Mouse (Mus musculus) brain, embryonic 14.5 days (tissue): ENCODE measurements at regions not wholly inside any gene's neighbourhood (a gene's known extent, or its start where the extent isn't known, plus 50 kb on each side); places are given as distances from the start of the nearest gene placed in this dataset.

Experiments
- DNase-seq: peaks from one replicate; pipeline ENCODE4 v3.0.0-alpha.2; 2011; ENCODE audit warnings: low read depth
- CTCF ChIP-seq: fragments of 200-500 bp; IDR thresholded peaks from 2 replicates; pipeline ENCODE4 v1.5.1; 2012; ENCODE audit warnings: inconsistent platforms, mild to moderate bottlenecking, moderate library complexity, borderline replicate concordance; ENCODE audit not compliant: insufficient read depth, insufficient read length; ENCODE audit errors: extremely low read depth
- POLR2A ChIP-seq: fragments of 200-500 bp; IDR thresholded peaks from 2 replicates; pipeline ENCODE4 v1.6.1; 2012; ENCODE audit warnings: mild to moderate bottlenecking, inconsistent platforms, borderline replicate concordance; ENCODE audit not compliant: poor library complexity, insufficient read depth, insufficient read length, severe bottlenecking; ENCODE audit errors: extremely low read depth

DNA sequence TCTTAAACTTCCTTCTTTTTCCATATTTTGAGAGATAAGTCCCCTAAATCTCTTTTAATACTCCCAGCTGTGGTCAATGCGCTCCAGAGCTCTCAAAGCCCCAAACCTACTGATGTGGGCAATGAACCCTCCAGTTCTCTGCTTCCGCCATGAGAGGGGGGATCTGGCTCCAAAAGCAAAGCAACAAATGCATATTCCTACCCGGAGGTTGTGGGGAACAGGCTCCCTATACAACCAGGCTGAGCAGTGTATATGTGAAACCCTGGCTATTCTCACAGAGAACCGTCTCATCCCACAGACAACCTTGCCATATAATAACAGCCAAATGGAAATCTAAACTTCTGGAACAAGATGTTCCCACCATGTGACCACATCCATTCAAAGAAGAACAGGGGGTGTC is 330.4 kb downstream of the Tns1 start:
- no peak for TF ChIP-seq POLR2A
- TF ChIP-seq CTCF, result no peak
- no peak for DNase-seq

DNA sequence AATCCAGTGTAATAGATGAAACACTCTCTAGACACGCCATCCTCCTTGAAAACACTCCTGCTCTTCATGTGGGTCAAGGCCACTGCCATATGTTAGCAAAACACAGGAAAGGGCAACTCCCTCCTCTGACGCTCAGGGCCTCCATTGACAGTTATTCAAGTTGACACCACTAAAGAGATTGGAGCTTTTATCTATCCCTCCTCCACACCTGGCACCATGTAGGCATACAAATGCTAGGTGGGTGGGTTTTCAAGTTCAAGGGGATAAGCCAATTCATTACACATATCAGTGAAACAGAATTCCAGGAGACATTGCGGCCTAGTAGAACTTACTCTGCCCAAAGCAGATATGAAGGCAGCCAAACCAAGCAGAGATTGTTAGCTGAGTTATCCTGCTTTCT is 331.0 kb downstream of the Tns1 start:
- no peak for DNase-seq
- TF ChIP-seq CTCF, result no peak
- TF ChIP-seq POLR2A, result no peak

DNA sequence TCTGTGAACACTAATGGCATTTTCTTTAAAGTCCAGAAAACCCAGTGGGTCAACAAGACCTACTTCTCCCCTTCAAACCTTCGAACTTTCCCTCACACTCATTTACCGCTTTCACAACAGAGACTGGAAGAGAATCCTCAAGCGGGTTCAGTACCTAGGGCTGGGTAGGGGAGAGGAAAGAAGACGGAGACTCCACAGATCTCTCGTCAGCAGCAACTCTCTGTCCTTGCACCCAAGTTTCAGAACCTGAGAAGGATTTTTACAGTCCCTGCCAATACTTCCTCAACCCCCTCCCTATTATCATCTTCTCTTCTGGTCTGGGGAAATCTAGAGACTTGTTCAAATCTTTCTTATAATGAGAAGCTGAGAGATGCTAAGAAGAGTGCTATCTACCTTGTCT is 331.9 kb downstream of the Tns1 start:
- no peak for TF ChIP-seq CTCF
- no peak for TF ChIP-seq POLR2A
- DNase-seq, result no peak

DNA sequence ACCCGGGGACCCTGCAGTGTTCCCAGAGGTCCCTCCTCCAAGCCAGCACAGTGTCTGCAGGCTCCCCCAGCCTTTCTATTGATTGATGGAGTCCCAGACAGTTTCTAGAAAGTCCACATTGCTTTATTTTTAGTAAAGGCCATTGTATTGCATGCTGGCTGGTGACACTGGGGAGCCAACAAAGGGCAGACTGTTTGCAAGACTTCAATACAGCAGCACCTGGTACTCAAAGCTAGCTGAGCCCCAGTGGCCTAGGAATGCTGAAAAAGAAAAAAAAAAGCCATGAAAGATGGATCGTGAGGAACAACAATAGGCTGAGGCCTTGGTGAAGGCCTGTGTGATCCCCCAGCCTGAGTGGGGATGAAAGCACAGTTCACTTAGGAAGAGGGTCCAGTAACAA is 336.6 kb downstream of the Tns1 start:
- peak; percentile 55 for DNase-seq
- TF ChIP-seq POLR2A, result no peak

DNA sequence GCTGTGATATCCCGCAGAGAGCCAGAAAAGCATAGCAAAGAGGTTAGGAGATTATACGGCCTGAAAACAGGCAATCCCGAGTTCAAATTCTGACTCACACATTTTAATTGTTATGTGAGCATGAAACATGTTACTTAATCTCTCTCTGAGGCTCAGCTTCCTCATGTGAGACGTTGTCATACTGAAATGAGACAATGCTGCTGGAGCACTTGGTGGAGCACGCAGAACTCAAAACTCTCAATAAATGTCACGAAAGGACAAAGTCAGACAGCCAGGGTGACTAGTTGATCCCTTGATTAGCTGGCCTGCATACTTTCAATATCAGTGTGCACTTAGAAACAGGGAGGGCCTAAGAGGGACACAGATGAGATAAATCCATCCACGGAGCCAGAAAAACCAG is 337.0 kb downstream of the Tns1 start:
- TF ChIP-seq POLR2A (no peak), CTCF (no peak)

DNA sequence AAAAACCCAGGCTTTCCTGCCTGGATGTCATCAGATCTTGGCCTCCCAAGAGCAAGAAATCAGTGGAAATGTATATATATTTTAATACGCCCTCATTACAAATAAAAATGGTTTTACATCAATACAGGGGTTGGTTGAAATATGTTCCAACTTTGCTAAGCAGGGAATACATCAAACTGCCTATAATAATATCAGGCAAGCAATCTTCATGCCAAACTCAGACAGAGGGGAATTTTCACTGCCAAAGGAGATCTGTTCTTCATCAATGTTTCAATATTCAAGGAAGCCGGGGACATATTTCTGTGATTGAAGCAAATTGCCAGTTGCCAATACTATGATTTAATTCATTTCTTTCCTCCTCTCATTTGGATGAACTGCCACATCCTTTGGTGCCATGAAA is 340.9 kb downstream of the Tns1 start:
- no peak for DNase-seq
- TF ChIP-seq POLR2A (no peak), CTCF (no peak)

More for the DNA sequence above, 337.0 kb downstream of the Tns1 start:
- no peak for DNase-seq

DNA sequence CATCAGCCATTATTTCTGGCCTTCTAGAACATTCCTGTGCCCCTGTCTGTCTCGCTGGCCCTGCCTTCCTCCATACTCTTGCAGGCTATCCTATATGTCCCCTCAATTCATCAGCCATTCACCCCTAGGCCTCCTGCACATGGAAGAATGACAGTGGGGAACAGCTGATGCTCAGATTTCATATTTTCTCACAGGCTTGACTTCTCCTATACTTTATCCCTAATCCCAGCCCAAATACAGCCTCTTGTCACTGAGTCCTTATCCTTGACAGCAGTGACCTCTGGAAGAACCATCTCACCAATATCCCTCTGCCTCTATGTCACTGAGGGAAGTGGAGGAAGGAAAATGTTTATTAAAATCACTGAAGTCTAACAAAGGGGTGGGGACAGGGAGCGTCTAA is 341.4 kb downstream of the Tns1 start:
- no peak for DNase-seq

DNA sequence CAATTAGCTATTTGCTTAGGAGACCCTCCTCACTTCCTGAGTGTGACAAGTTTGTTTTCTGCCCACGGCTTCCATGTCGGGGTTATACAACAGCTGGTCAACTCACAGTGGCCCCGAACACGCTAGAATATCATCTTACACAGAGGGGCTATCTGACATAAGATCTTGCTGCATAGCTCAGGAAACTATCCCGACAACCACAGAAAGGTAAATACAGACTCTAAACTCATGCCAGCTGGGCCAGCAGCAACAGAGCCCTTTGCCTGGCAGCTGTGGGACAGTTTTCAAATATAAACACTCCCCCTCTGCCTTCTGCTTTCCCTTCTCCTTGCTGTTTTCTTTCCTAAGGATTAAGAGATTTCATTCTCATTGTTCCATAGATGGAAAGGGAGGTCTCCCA is 352.5 kb downstream of the Tns1 start:
- TF ChIP-seq CTCF (no peak), POLR2A (no peak)
- no peak for DNase-seq

More for the DNA sequence above, 341.4 kb downstream of the Tns1 start:
- no peak for TF ChIP-seq CTCF
- TF ChIP-seq POLR2A, result no peak

DNA sequence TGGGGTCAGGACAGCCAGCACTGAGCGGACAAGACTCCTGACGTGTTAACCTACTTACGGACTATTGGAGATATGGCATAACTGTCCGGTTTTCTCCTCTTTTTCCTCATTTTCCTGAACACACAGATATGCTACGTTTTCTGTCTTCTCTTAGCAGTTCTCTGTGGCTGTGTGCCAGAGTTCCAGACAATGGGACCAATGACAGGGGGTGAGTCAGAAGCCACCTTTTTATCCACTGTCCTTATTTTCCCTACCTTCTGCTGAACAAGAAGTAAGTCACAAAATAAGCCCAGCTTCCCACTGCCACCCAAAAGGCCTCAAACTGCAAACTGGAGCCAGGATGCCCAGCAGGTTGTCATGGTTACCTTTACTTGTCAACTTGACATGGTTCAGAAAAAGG is 353.6 kb downstream of the Tns1 start:
- DNase-seq, result peak; percentile 39
- no peak for TF ChIP-seq CTCF
- no peak for TF ChIP-seq POLR2A

DNA sequence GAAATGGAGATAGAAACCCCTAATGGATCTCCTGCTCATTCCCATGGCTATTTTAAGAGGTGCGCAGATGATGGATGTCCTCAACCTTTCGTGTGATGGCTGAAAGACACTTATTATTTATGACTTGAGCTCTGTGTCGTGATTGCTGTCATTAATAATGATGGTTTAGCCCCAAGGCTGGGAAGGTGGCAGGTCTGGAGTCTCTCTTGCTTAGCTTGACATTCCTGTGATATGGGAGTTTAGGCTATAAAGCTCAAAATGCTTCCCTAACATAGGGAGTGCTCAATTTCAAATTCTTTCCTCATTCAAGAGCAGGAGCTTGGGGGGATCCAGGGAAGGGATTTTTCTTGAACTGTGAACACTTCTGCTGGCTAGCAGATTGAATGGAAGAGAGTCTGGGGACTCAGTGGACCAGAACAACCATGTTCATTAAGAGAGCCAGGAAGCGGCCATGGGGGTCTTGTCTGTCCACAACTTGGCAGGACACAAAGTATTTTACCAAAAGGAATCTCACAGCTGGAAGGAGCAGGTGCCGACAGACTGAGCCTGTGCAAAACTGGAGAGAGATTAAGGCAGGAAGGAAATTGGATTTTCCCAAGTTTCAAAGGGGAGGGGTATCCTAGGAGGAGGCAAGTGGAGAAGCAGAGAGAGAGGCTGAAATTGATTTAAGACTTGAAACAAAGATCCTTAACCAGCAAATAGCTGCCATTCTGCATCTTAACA is 359.5 kb downstream of the Tns1 start:
- DNase-seq, result peak; percentile 29

DNA sequence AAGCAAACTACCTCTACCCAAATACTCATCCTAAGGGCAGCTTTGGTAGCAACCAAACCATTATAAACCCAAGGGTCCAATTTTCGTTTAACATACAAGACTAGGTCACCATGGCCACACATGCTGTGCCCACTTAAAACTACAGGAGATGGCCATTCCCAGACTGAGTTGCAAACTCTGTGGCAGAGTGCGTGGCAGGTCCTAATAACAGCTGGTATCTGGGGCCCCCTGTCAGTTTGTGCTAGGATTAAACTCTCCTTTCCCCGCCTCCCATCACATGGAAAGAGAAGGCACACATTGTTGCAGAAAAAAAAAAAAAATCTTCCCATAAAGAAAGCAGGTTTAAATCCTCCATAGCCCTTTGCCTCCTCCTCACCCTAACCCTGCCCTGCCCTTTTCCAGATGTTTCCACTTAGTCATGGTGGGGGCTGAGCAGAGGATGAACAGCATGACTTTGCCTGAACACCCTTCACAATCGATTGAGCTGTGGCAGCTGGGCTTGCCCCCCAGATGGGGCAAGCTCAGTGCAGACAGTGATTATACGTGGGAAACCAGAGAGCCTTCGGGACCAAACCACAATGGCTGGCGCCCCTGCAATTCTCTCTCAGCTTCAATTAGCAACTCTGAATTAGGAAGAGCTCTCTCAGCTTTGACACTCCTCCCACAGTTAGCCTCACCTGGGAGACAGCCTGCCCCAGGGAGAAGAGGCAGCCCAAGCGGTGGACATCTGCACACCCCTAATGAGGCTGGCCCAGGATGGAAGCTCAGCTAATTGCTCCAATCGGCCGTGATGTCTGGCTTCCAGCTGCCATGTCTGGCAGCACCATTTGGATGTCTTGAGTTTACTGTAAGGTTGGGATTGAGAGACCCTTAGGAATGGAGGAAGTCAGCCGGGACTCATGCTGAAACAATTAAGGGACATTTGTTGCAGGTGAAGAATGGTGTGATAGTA is 365.9 kb downstream of the Tns1 start:
- no peak for TF ChIP-seq CTCF
- no peak for TF ChIP-seq POLR2A
- DNase-seq, result peak; percentile 79

More for the DNA sequence above, 359.5 kb downstream of the Tns1 start:
- no peak for TF ChIP-seq POLR2A
- no peak for TF ChIP-seq CTCF

DNA sequence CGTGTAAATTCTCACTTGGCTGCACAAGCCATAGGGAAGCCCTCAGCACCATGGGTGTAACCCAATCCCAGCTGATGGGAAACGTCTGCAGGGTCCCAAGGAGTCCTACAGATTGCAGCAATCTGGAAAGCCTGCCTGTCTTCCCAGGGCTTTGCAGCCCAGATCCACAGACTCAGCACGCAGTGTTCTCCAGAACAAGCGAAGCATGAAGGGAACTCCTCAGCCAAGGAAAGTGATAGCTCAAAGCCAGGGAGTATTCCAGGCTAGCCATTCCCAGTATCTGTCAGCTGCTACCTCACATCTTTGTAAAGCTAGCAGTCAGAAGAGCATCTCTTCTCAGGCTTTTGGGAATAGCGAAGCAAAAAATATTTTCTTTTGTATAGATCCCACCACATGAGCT is 368.5 kb downstream of the Tns1 start:
- no peak for DNase-seq
- no peak for TF ChIP-seq POLR2A
- no peak for TF ChIP-seq CTCF

DNA sequence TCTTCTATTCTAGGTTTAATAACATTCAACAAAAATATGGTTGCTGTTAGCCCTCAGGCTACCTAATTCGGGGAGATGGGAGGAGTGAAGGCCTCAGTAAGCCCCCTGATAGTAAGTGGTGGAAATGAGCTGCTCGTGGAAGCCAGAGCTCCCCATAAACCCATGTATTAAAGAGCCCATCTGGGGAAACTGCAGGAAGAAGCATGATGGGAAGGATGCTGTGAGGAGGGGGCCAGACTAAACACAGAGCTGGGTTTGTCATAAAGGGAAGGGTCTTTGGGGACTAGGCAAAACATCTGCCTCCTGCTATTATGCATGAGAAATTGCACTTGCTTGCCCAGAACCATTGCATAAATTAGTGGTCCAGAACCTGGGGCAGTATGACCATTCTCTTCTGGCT is 369.3 kb downstream of the Tns1 start:
- peak; percentile 23 for DNase-seq
- no peak for TF ChIP-seq CTCF
- TF ChIP-seq POLR2A, result no peak
